ENCODE assay signal across 15 mouse cellular contexts in genomic region chr1:128643316-128643776, GRCm38 (mm10). TPM values are rescaled to one million over a fixed set of nuclear protein-coding genes. Genes with fewer than 3 reads are reported as not detected.
A peak's percentile ranks its signal among the peaks of the same experiment; 100 is the strongest.
DNase-seq lines count a peak whose midpoint lies in the region; ATAC-seq lines count a peak whose summit lies in the region.
"Had no signal": no experiment of that assay in that cellular context is flagged by ENCODE, and none has a peak within 500 bp of the region (broad histone marks: within the 10 kb centered on the region; RNA-seq: fewer than 3 reads in every experiment).

No protein-coding gene starts in this region.

- 13% methylated on average over 4 of the region's 4 CpGs for WGBS in heart, embryonic 10.5 days
- WGBS in heart, embryonic 11.5 days (ENCODE audit: insufficient replicate concordance) = 17% methylated on average over 4 of the region's 4 CpGs
- 4% methylated on average over 4 of the region's 4 CpGs for WGBS in lung, embryonic 15.5 days
- WGBS in limb, embryonic 13.5 days = 3% methylated on average over 4 of the region's 4 CpGs

- no peaks in the 10 kb centered on the region for H3K9me3 ChIP-seq in heart, embryonic 10.5 days
- H3K9me3 ChIP-seq in heart, embryonic 11.5 days (replicated peaks; ENCODE audit: control insufficient read depth, low read length) = no peaks in the 10 kb centered on the region
- H3K9me3 ChIP-seq in lung, embryonic 15.5 days = no peaks in the 10 kb centered on the region
- no peaks in the 10 kb centered on the region for H3K9me3 ChIP-seq in limb, embryonic 13.5 days
- H3K9me3 ChIP-seq: heart, embryonic 15.5 days; liver, embryonic 12.5 days had no signal

- no peak for DNase-seq in heart, embryonic 10.5 days (ENCODE audit: low spot score)
- no peak for DNase-seq in lung, adult 18-20 months
- DNase-seq in embryo, embryonic 10.5 days (ENCODE audit: low spot score) = peak; percentile 75
- no peak for DNase-seq in frontal cortex, postnatal 10 days (ENCODE audit: low spot score in 2 of 2)
- no peak for DNase-seq in cerebellum, adult 11-12 months
- DNase-seq: adrenal gland, adult 8-10 months; kidney, adult 9 months; layer of hippocampus, postnatal 36 days; thymus, postnatal 14 days had no signal

- no peak overlapping the region; the same call in 1 of the 2 replicates for H3K4me2 ChIP-seq in heart, embryonic 11.5 days
- no peak overlapping the region for H3K4me2 ChIP-seq in lung, embryonic 15.5 days
- H3K4me2 ChIP-seq in limb, embryonic 13.5 days (replicated peaks) = no peak overlapping the region
- H3K4me2 ChIP-seq: heart, embryonic 15.5 days; liver, embryonic 12.5 days had no signal

- ATAC-seq in heart, embryonic 11.5 days (replicated peaks; ENCODE audit: insufficient number of reproducible peaks, low FRiP score, low TSS enrichment) = no peak
- peak; percentile 57; the same call in 1 of the 2 replicates for ATAC-seq in lung, embryonic 15.5 days (ENCODE audit: borderline replicate concordance, extremely low read depth, low FRiP score, low TSS enrichment)
- ATAC-seq in limb, embryonic 13.5 days (ENCODE audit: low FRiP score, low read depth) = peak; percentile 52
- ATAC-seq: liver, embryonic 12.5 days; Patski had no signal

- no peak overlapping the region for H3K9ac ChIP-seq in heart, embryonic 11.5 days (ENCODE audit: low read depth, low read length)
- no peak overlapping the region for H3K9ac ChIP-seq in lung, embryonic 15.5 days
- H3K9ac ChIP-seq in limb, embryonic 13.5 days = no peak overlapping the region
- H3K9ac ChIP-seq: heart, embryonic 15.5 days; liver, embryonic 12.5 days had no signal

- H3K4me3 ChIP-seq in heart, embryonic 10.5 days = no peak overlapping the region
- no peak overlapping the region for H3K4me3 ChIP-seq in heart, embryonic 11.5 days (ENCODE audit: low read depth, low read length)
- H3K4me3 ChIP-seq in lung, embryonic 15.5 days = no peak overlapping the region
- H3K4me3 ChIP-seq in limb, embryonic 13.5 days = no peak overlapping the region
- H3K4me3 ChIP-seq: heart, embryonic 15.5 days; liver, embryonic 12.5 days had no signal

- peaks cover under 1% of the 10 kb centered on the region; the same call in 1 of the 2 replicates for H3K27me3 ChIP-seq in heart, embryonic 10.5 days (ENCODE audit: insufficient read depth, poor library complexity, severe bottlenecking)
- H3K27me3 ChIP-seq in heart, embryonic 11.5 days (ENCODE audit: control insufficient read depth, insufficient read depth, low read length) = no peaks in the 10 kb centered on the region
- no peaks in the 10 kb centered on the region for H3K27me3 ChIP-seq in lung, embryonic 15.5 days
- 0 out of 2 replicates have a peak, but pooled peaks cover 5% of the 10 kb centered on the region for H3K27me3 ChIP-seq in limb, embryonic 13.5 days
- H3K27me3 ChIP-seq: heart, embryonic 15.5 days; liver, embryonic 12.5 days; Patski had no signal

- H3K4me1 ChIP-seq in heart, embryonic 10.5 days = peaks cover 29% of the 10 kb centered on the region
- H3K4me1 ChIP-seq in heart, embryonic 11.5 days (ENCODE audit: control insufficient read depth, insufficient read depth, low read length) = peaks cover 12% of the 10 kb centered on the region
- H3K4me1 ChIP-seq in lung, embryonic 15.5 days = peaks cover 13% of the 10 kb centered on the region
- peaks cover 13% of the 10 kb centered on the region for H3K4me1 ChIP-seq in limb, embryonic 13.5 days
- H3K4me1 ChIP-seq: liver, embryonic 12.5 days had no signal

- peak overlapping the region; percentile 42; the same call in 1 of the 2 replicates for H3K27ac ChIP-seq in heart, embryonic 10.5 days
- H3K27ac ChIP-seq in heart, embryonic 11.5 days (ENCODE audit: low read depth, low read length) = no peak overlapping the region
- peak overlapping the region; percentile 42 for H3K27ac ChIP-seq in lung, embryonic 15.5 days
- no peak overlapping the region for H3K27ac ChIP-seq in limb, embryonic 13.5 days
- H3K27ac ChIP-seq: heart, embryonic 15.5 days; liver, embryonic 12.5 days had no signal

- no peaks in the 10 kb centered on the region for H3K36me3 ChIP-seq in heart, embryonic 10.5 days
- H3K36me3 ChIP-seq in heart, embryonic 11.5 days (ENCODE audit: control insufficient read depth, insufficient read depth, low read length) = no peaks in the 10 kb centered on the region
- H3K36me3 ChIP-seq in lung, embryonic 15.5 days = no peaks in the 10 kb centered on the region
- H3K36me3 ChIP-seq in limb, embryonic 13.5 days = no peaks in the 10 kb centered on the region
- H3K36me3 ChIP-seq: heart, embryonic 15.5 days; liver, embryonic 12.5 days had no signal

RNA-seq across cellular contexts. Expression of gene Cxcr4, which starts 51.3 kb away (rescaled TPM):
- 1.2 and 1.7 TPM in 2 replicates for polyA plus RNA-seq in heart, embryonic 10.5 days (2016; fragmentation: Nextera tagmentation; extraction: Ambion mirVana)
- 1.1 and 1.9 TPM in 2 replicates for polyA plus RNA-seq in heart, embryonic 11.5 days (2014; fragmentation: Nextera tagmentation; extraction: Ambion mirVana)
- polyA plus RNA-seq in lung, embryonic 15.5 days (2015; fragmentation: Nextera tagmentation; extraction: Ambion mirVana) = 8.1 and 9.3 TPM in 2 replicates
- 1.9 and 2.2 TPM in 2 replicates for polyA plus RNA-seq in limb, embryonic 13.5 days (2015; fragmentation: Nextera tagmentation; extraction: Ambion mirVana)

Comparison
In these comparisons a context has a peak if more than half of its experiments do, and no peak if none do; other contexts are left out.
1. H3K27ac ChIP-seq: peak in heart, embryonic 10.5 days (single experiment) and lung, embryonic 15.5 days (single experiment); none in heart, embryonic 11.5 days (single experiment) and limb, embryonic 13.5 days (single experiment).